Mouse (Mus musculus): ENCODE results near the gene Gngt1. TPM values are rescaled to one million over a fixed set of nuclear protein-coding genes. Genes with fewer than 3 reads are reported as not detected.

Gngt1 gene
- polyA plus RNA-seq, 1 experiment from 2014 or later, result not detected

GRCm38 (mm10) chr6:4004808-4005207, 11.2 kb downstream of the Gngt1 start:
- peak overlapping the region; percentile 42; the same call in 1 of the 2 replicates for H3K4me3 ChIP-seq
- peak overlapping the region; percentile 61 for H3K4me2 ChIP-seq (replicated peaks)
- no peak for ATAC-seq (ENCODE audit: insufficient number of reproducible peaks, insufficient read depth, low FRiP score, low TSS enrichment)
- WGBS, result 73% methylated on average over 2 of the region's 2 CpGs
- no peak overlapping the region for H3K27ac ChIP-seq
- H3K27me3 ChIP-seq, result no peaks in the 10 kb centered on the region
- H3K9ac ChIP-seq, result no peak overlapping the region
- no peaks in the 10 kb centered on the region for H3K36me3 ChIP-seq
- H3K4me1 ChIP-seq, result no peaks in the 10 kb centered on the region
- H3K9me3 ChIP-seq, result no peaks in the 10 kb centered on the region

- Histone ChIP-seq H3K27ac (no peak overlapping the region), H3K36me3 (no peaks in the 10 kb centered on the region), H3K4me2 (replicated peaks) (no peak overlapping the region), H3K27me3 (no peaks in the 10 kb centered on the region), H3K9me3 (no peaks in the 10 kb centered on the region), H3K9ac (no peak overlapping the region), H3K4me3 (no peak overlapping the region), H3K4me1 (no peaks in the 10 kb centered on the region)
- 76% methylated on average over 2 of the region's 2 CpGs for WGBS
- no peak for ATAC-seq (ENCODE audit: insufficient number of reproducible peaks, insufficient read depth, low FRiP score, low TSS enrichment)
Measured at GRCm38 (mm10) chr6:4008501-4009040, 15.0 kb downstream of the Gngt1 start.

- Histone ChIP-seq H3K4me2 (replicated peaks) (no peak overlapping the region), H3K27ac (no peak overlapping the region), H3K9ac (no peak overlapping the region), H3K9me3 (no peaks in the 10 kb centered on the region), H3K4me3 (no peak overlapping the region), H3K36me3 (no peaks in the 10 kb centered on the region), H3K27me3 (no peaks in the 10 kb centered on the region), H3K4me1 (no peaks in the 10 kb centered on the region)
- ATAC-seq (ENCODE audit: insufficient number of reproducible peaks, insufficient read depth, low FRiP score, low TSS enrichment), result no peak
Measured at GRCm38 (mm10) chr6:4009548-4009947, 16.0 kb downstream of the Gngt1 start.

- no peak for ATAC-seq (ENCODE audit: insufficient number of reproducible peaks, insufficient read depth, low FRiP score, low TSS enrichment)
- no peaks in the 10 kb centered on the region for H3K9me3 ChIP-seq
- H3K27ac ChIP-seq, result no peak overlapping the region
- H3K27me3 ChIP-seq, result no peaks in the 10 kb centered on the region
- H3K9ac ChIP-seq, result no peak overlapping the region
- H3K4me1 ChIP-seq, result no peaks in the 10 kb centered on the region
- H3K36me3 ChIP-seq, result no peaks in the 10 kb centered on the region
- 68% methylated on average over 1 of the region's 1 CpGs for WGBS
- H3K4me3 ChIP-seq, result no peak overlapping the region
- H3K4me2 ChIP-seq (replicated peaks), result no peak overlapping the region
Measured at GRCm38 (mm10) chr6:4022645-4023044, 29.1 kb downstream of the Gngt1 start.

- Histone ChIP-seq H3K9me3 (no peaks in the 10 kb centered on the region), H3K4me2 (replicated peaks) (no peak overlapping the region), H3K27ac (no peak overlapping the region), H3K9ac (no peak overlapping the region), H3K4me1 (no peaks in the 10 kb centered on the region), H3K4me3 (no peak overlapping the region), H3K36me3 (no peaks in the 10 kb centered on the region), H3K27me3 (no peaks in the 10 kb centered on the region)
- ATAC-seq (ENCODE audit: insufficient number of reproducible peaks, insufficient read depth, low FRiP score, low TSS enrichment), result no peak
- 50% methylated on average over 2 of the region's 2 CpGs for WGBS
Measured at GRCm38 (mm10) chr6:4026367-4026766, 32.8 kb downstream of the Gngt1 start.

GRCm38 (mm10) chr6:4030956-4031355, 37.4 kb downstream of the Gngt1 start:
- 81% methylated on average over 3 of the region's 3 CpGs for WGBS
- H3K36me3 ChIP-seq, result no peaks in the 10 kb centered on the region
- H3K4me3 ChIP-seq, result no peak overlapping the region
- no peak overlapping the region for H3K9ac ChIP-seq
- no peak for ATAC-seq (ENCODE audit: insufficient number of reproducible peaks, insufficient read depth, low FRiP score, low TSS enrichment)
- H3K9me3 ChIP-seq, result no peaks in the 10 kb centered on the region
- no peak overlapping the region for H3K27ac ChIP-seq
- no peaks in the 10 kb centered on the region for H3K4me1 ChIP-seq
- H3K4me2 ChIP-seq (replicated peaks), result no peak overlapping the region
- H3K27me3 ChIP-seq, result no peaks in the 10 kb centered on the region

GRCm38 (mm10) chr6:4041821-4042220, 48.2 kb downstream of the Gngt1 start:
- Histone ChIP-seq H3K9me3 (no peaks in the 10 kb centered on the region), H3K4me2 (replicated peaks) (no peak overlapping the region), H3K9ac (no peak overlapping the region), H3K27ac (no peak overlapping the region), H3K4me3 (no peak overlapping the region), H3K4me1 (no peaks in the 10 kb centered on the region; the same call in 1 of the 2 replicates), H3K36me3 (no peaks in the 10 kb centered on the region), H3K27me3 (no peaks in the 10 kb centered on the region)
- no peak for ATAC-seq (ENCODE audit: insufficient number of reproducible peaks, insufficient read depth, low FRiP score, low TSS enrichment)
- 73% methylated on average over 1 of the region's 1 CpGs for WGBS

Other genes with a start within 250 kb of the Gngt1 start
- 0.17 and 0.26 TPM in 2 replicates for gene Calcr, start 229.1 kb upstream of the Gngt1 start, polyA plus RNA-seq (2016; fragmentation: Nextera tagmentation; extraction: Ambion mirVana)
- gene Tfpi2, start 4.9 kb upstream of the Gngt1 start, polyA plus RNA-seq (2016; fragmentation: Nextera tagmentation; extraction: Ambion mirVana), result 0.48 and 0.92 TPM in 2 replicates
- 63.7 and 67.5 TPM in 2 replicates for gene Gng11, start 10.1 kb downstream of the Gngt1 start, polyA plus RNA-seq (2016; fragmentation: Nextera tagmentation; extraction: Ambion mirVana)
- 71.3 and 73.0 TPM in 2 replicates for gene Bet1, start 93.2 kb downstream of the Gngt1 start, polyA plus RNA-seq (2016; fragmentation: Nextera tagmentation; extraction: Ambion mirVana)